Mouse (Mus musculus) heart, embryonic 15.5 days (tissue): ENCODE results near the gene Dnah5. TPM values are rescaled to one million over a fixed set of nuclear protein-coding genes. Genes with fewer than 3 reads are reported as not detected.
"Not testable (repeated sequence)": the region's sequence is repeated elsewhere in the genome, so short reads cannot be mapped to it uniquely, and the experiment has no call there.

Experiments
- ATAC-seq: fragments of 200-750 bp; cut with Nextera tagmentation; replicated peaks from 2 replicates; pipeline ENCODE4 v1.8.0; 2017; ENCODE audit warnings: low read depth, moderate TSS enrichment; ENCODE audit not compliant: insufficient number of reproducible peaks, insufficient read depth, low FRiP score
- H3K27ac ChIP-seq: fragments of 300-500 bp; sonication (generic); 2 replicates; pipeline ENCODE4 v1.5.1; 2015; ENCODE audit warnings: mild to moderate bottlenecking, inconsistent platforms
- H3K27me3 ChIP-seq: fragments of 300-500 bp; sonication (generic); 2 replicates; pipeline ENCODE4 v1.6.1; 2015; ENCODE audit warnings: inconsistent platforms
- H3K36me3 ChIP-seq: fragments of 300-500 bp; sonication (generic); 2 replicates; pipeline ENCODE4 v1.6.1; 2015; ENCODE audit warnings: mild to moderate bottlenecking, inconsistent platforms
- H3K4me1 ChIP-seq: fragments of 300-500 bp; sonication (generic); replicated peaks from 2 replicates; pipeline ENCODE4 v1.6.1; 2015; ENCODE audit warnings: inconsistent platforms
- H3K4me2 ChIP-seq: fragments of 300-500 bp; sonication (generic); 2 replicates; pipeline ENCODE4 v1.6.1; 2015; ENCODE audit warnings: inconsistent platforms, mild to moderate bottlenecking, moderate library complexity
- H3K4me3 ChIP-seq: fragments of 300-500 bp; sonication (generic); 2 replicates; pipeline ENCODE4 v1.5.1; 2015; ENCODE audit warnings: mild to moderate bottlenecking, inconsistent platforms
- H3K9ac ChIP-seq: fragments of 300-500 bp; sonication (generic); 2 replicates; pipeline ENCODE4 v1.6.1; 2015; ENCODE audit warnings: mild to moderate bottlenecking, inconsistent platforms
- H3K9me3 ChIP-seq: fragments of 300-500 bp; sonication (generic); replicated peaks from 2 replicates; pipeline ENCODE4 v1.6.1; 2016; ENCODE audit warnings: inconsistent platforms
- WGBS: fragments of 180-500 bp; shearing (Covaris S2); methylation state at CpG from one replicate; pipeline ENCODE4 v1.1.7; 2015; ENCODE audit warnings: mixed read lengths; 5-methylcytosine and 5-hydroxymethylcytosine counted together
- polyA plus RNA-seq: library from polyadenylated mRNA; unstranded; fragments of >200 nt; fragmentation: Nextera tagmentation; extraction: Ambion mirVana; gene quantifications from 2 replicates; pipeline ENCODE4 v1.2.1, GENCODE M21; 2015

The Dnah5 gene
- polyA plus RNA-seq, 1 experiment from 2014 or later: 0.03 TPM

- no peak overlapping the region for H3K4me3 ChIP-seq
- H3K4me2 ChIP-seq: no peak overlapping the region
- 78% methylated on average over 3 of the region's 3 CpGs for WGBS
- H3K9ac ChIP-seq: no peak overlapping the region
- no peak overlapping the region for H3K27ac ChIP-seq
- no peaks in the 10 kb centered on the region for H3K36me3 ChIP-seq
- no peaks in the 10 kb centered on the region for H3K4me1 ChIP-seq
- ATAC-seq: no peak
- no peaks in the 10 kb centered on the region for H3K9me3 ChIP-seq
- no peaks in the 10 kb centered on the region for H3K27me3 ChIP-seq
These were observed 177.4 kb downstream of the Dnah5 start for GRCm38 (mm10) chr15:28380909-28381308.

- not testable (repeated sequence) for H3K4me2 ChIP-seq, H3K36me3 ChIP-seq, H3K9me3 ChIP-seq, H3K4me1 ChIP-seq, H3K27ac ChIP-seq, H3K27me3 ChIP-seq, H3K4me3 ChIP-seq, ATAC-seq, H3K9ac ChIP-seq
These were observed 190.2 kb downstream of the Dnah5 start for GRCm38 (mm10) chr15:28393723-28394122.

- no peak overlapping the region for H3K9ac ChIP-seq
- no peaks in the 10 kb centered on the region for H3K36me3 ChIP-seq
- no peak overlapping the region for H3K27ac ChIP-seq
- no peaks in the 10 kb centered on the region for H3K4me1 ChIP-seq
- no peaks in the 10 kb centered on the region for H3K27me3 ChIP-seq
- ATAC-seq: no peak
- no peak overlapping the region for H3K4me3 ChIP-seq
- no peaks in the 10 kb centered on the region for H3K9me3 ChIP-seq
- H3K4me2 ChIP-seq: no peak overlapping the region
- WGBS: 69% methylated on average over 4 of the region's 4 CpGs
These were observed 191.9 kb downstream of the Dnah5 start for GRCm38 (mm10) chr15:28395481-28395880.

GRCm38 (mm10) chr15:28398472-28398871 lies 194.9 kb downstream of the Dnah5 start:
- H3K9me3 ChIP-seq: no peaks in the 10 kb centered on the region
- H3K27me3 ChIP-seq: no peaks in the 10 kb centered on the region
- no peak overlapping the region for H3K27ac ChIP-seq
- 47% methylated on average over 1 of the region's 1 CpGs for WGBS
- no peaks in the 10 kb centered on the region for H3K36me3 ChIP-seq
- no peak overlapping the region for H3K9ac ChIP-seq
- ATAC-seq: no peak
- no peak overlapping the region for H3K4me2 ChIP-seq
- H3K4me1 ChIP-seq: no peaks in the 10 kb centered on the region
- H3K4me3 ChIP-seq: no peak overlapping the region

GRCm38 (mm10) chr15:28399258-28399657 lies 195.7 kb downstream of the Dnah5 start:
- Histone ChIP-seq H3K27ac (no peak overlapping the region), H3K9me3 (no peaks in the 10 kb centered on the region), H3K4me3 (no peak overlapping the region), H3K36me3 (no peaks in the 10 kb centered on the region), H3K27me3 (no peaks in the 10 kb centered on the region), H3K4me1 (no peaks in the 10 kb centered on the region), H3K4me2 (no peak overlapping the region), H3K9ac (no peak overlapping the region)
- WGBS: 79% methylated on average over 8 of the region's 8 CpGs
- ATAC-seq: no peak

- no peak for ATAC-seq
- H3K36me3 ChIP-seq: no peaks in the 10 kb centered on the region
- no peak overlapping the region for H3K9ac ChIP-seq
- no peaks in the 10 kb centered on the region for H3K27me3 ChIP-seq
- H3K4me2 ChIP-seq: no peak overlapping the region
- H3K9me3 ChIP-seq: no peaks in the 10 kb centered on the region
- no peaks in the 10 kb centered on the region for H3K4me1 ChIP-seq
- 78% methylated on average over 3 of the region's 3 CpGs for WGBS
- H3K27ac ChIP-seq: no peak overlapping the region
- H3K4me3 ChIP-seq: no peak overlapping the region
These were observed 201.1 kb downstream of the Dnah5 start for GRCm38 (mm10) chr15:28404630-28405029.

GRCm38 (mm10) chr15:28405136-28405535 lies 201.6 kb downstream of the Dnah5 start:
- Histone ChIP-seq H3K4me1 (no peaks in the 10 kb centered on the region), H3K27me3 (no peaks in the 10 kb centered on the region), H3K9ac (no peak overlapping the region), H3K36me3 (no peaks in the 10 kb centered on the region), H3K4me2 (no peak overlapping the region), H3K27ac (no peak overlapping the region), H3K9me3 (no peaks in the 10 kb centered on the region), H3K4me3 (no peak overlapping the region)
- 38% methylated on average over 2 of the region's 2 CpGs for WGBS
- no peak for ATAC-seq

- H3K36me3 ChIP-seq: no peaks in the 10 kb centered on the region
- H3K27me3 ChIP-seq: no peaks in the 10 kb centered on the region
- H3K4me1 ChIP-seq: no peaks in the 10 kb centered on the region
- WGBS: 73% methylated on average over 4 of the region's 4 CpGs
- ATAC-seq: no peak
- no peaks in the 10 kb centered on the region for H3K9me3 ChIP-seq
- no peak overlapping the region for H3K4me3 ChIP-seq
- no peak overlapping the region for H3K9ac ChIP-seq
- no peak overlapping the region for H3K4me2 ChIP-seq
- H3K27ac ChIP-seq: no peak overlapping the region
These were observed 236.2 kb downstream of the Dnah5 start for GRCm38 (mm10) chr15:28439702-28440101.

GRCm38 (mm10) chr15:28444494-28444893 lies 240.9 kb downstream of the Dnah5 start:
- H3K36me3 ChIP-seq: no peaks in the 10 kb centered on the region
- no peak overlapping the region for H3K27ac ChIP-seq
- H3K9ac ChIP-seq: no peak overlapping the region
- 89% methylated on average over 4 of the region's 4 CpGs for WGBS
- H3K4me2 ChIP-seq: no peak overlapping the region
- H3K9me3 ChIP-seq: no peaks in the 10 kb centered on the region
- H3K27me3 ChIP-seq: no peaks in the 10 kb centered on the region
- H3K4me1 ChIP-seq: no peaks in the 10 kb centered on the region
- H3K4me3 ChIP-seq: no peak overlapping the region
- ATAC-seq: no peak

- not testable (repeated sequence) for H3K4me2 ChIP-seq, H3K27ac ChIP-seq, ATAC-seq, H3K9ac ChIP-seq, H3K27me3 ChIP-seq, H3K4me1 ChIP-seq, H3K4me3 ChIP-seq, H3K9me3 ChIP-seq, H3K36me3 ChIP-seq
- WGBS: 88% methylated on average over 2 of the region's 2 CpGs
These were observed 257.7 kb downstream of the Dnah5 start for GRCm38 (mm10) chr15:28461091-28461778.

GRCm38 (mm10) chr15:28466591-28467247 lies 263.2 kb downstream of the Dnah5 start:
- no peak for ATAC-seq
- Histone ChIP-seq H3K36me3 (no peaks in the 10 kb centered on the region), H3K4me1 (no peaks in the 10 kb centered on the region), H3K4me2 (no peak overlapping the region), H3K9ac (no peak overlapping the region), H3K4me3 (no peak overlapping the region), H3K27ac (no peak overlapping the region), H3K27me3 (no peaks in the 10 kb centered on the region), H3K9me3 (no peaks in the 10 kb centered on the region)
- 92% methylated on average over 3 of the region's 3 CpGs for WGBS

GRCm38 (mm10) chr15:28473749-28474390 lies 270.3 kb downstream of the Dnah5 start:
- H3K9me3 ChIP-seq: no peaks in the 10 kb centered on the region
- H3K27ac ChIP-seq: no peak overlapping the region
- H3K4me2 ChIP-seq: no peak overlapping the region
- 58% methylated on average over 6 of the region's 6 CpGs for WGBS
- no peak overlapping the region for H3K9ac ChIP-seq
- no peaks in the 10 kb centered on the region for H3K27me3 ChIP-seq
- no peak overlapping the region for H3K4me3 ChIP-seq
- ATAC-seq: no peak
- no peaks in the 10 kb centered on the region for H3K4me1 ChIP-seq
- H3K36me3 ChIP-seq: no peaks in the 10 kb centered on the region
